Mouse (Mus musculus) CH12.LX (cell line): Measurements from ENCODE around the gene Sptbn1.

Experiments
- BHLHE40 ChIP-seq: IDR thresholded peaks from 2 replicates; pipeline ENCODE4 v1.6.1; 2011; ENCODE audit warnings: mild to moderate bottlenecking, low read depth, low read length, improper control_type of control experiment
- CHD2 ChIP-seq: IDR thresholded peaks from 2 replicates; pipeline ENCODE4 v1.6.1; 2011; ENCODE audit warnings: low read length, improper control_type of control experiment
- CTCF ChIP-seq, 2 experiments: IDR thresholded peaks in 1 of 2; conservative IDR thresholded peaks in 1 of 2; 2 replicates each; pipeline ENCODE4 v1.5.1; 2011 to 2012; ENCODE audit warnings: low read depth in 2 of 2, low read length in 2 of 2, improper control_type of control experiment in 1 of 2, inconsistent platforms in 1 of 2, mild to moderate bottlenecking in 1 of 2, moderate library complexity in 1 of 2
- EP300 ChIP-seq: IDR thresholded peaks from 2 replicates; pipeline ENCODE4 v1.6.1; 2011; ENCODE audit warnings: low read length, improper control_type of control experiment
- HCFC1 ChIP-seq: IDR thresholded peaks from 2 replicates; pipeline ENCODE4 v1.6.1; 2012; ENCODE audit warnings: low read depth, mild to moderate bottlenecking, inconsistent platforms, low read length, improper control_type of control experiment
- MAX ChIP-seq: IDR thresholded peaks from 2 replicates; pipeline ENCODE4 v1.6.1; 2011; ENCODE audit warnings: low read length, improper control_type of control experiment
- NRF1 ChIP-seq: IDR thresholded peaks from 2 replicates; pipeline ENCODE4 v1.6.1; 2014; ENCODE audit warnings: low read depth, mild to moderate bottlenecking, inconsistent platforms, low read length, improper control_type of control experiment, moderate library complexity
- POLR2A ChIP-seq: IDR thresholded peaks from 2 replicates; pipeline ENCODE4 v1.6.1; 2011; ENCODE audit warnings: low read depth, mild to moderate bottlenecking, improper control_type of control experiment, low read length
- UBTF ChIP-seq: IDR thresholded peaks from 2 replicates; pipeline ENCODE4 v1.6.1; 2012; ENCODE audit warnings: low read depth, mild to moderate bottlenecking, inconsistent platforms, low read length, improper control_type of control experiment, moderate library complexity
- USF1 ChIP-seq: IDR thresholded peaks from 2 replicates; pipeline ENCODE4 v1.6.1; 2014; ENCODE audit warnings: low read depth, mild to moderate bottlenecking, inconsistent platforms, low read length, improper control_type of control experiment
- USF2 ChIP-seq: conservative IDR thresholded peaks from 2 replicates; pipeline ENCODE4 v1.6.1; 2011; ENCODE audit warnings: low read depth, low read length, improper control_type of control experiment

- TF ChIP-seq POLR2A (no peak), HCFC1 (no peak), EP300 (no peak), CTCF (conservative IDR thresholded peaks at IDR 0.05 in 1 of 2, IDR thresholded peaks at IDR 0.05 in 1 of 2; ENCODE audit: low read depth in 2 of 2, low read length in 2 of 2) (no peak), USF1 (no peak), UBTF (no peak), USF2 (no peak), MAX (no peak), CHD2 (no peak), BHLHE40 (no peak), NRF1 (no peak)
These were observed 2.3 kb downstream of the Sptbn1 start for GRCm38 (mm10) chr11:30265666-30266065.
